Mouse (Mus musculus): ENCODE results near the gene Rasd2.

GRCm38 (mm10) chr8:75202041-75202656 lies 11.6 kb upstream of the Rasd2 start:
- TF ChIP-seq CTCF (IDR thresholded peaks at IDR 0.05; ENCODE audit: low read depth, low read length) (no peak), EP300 (IDR thresholded peaks at IDR 0.05; ENCODE audit: insufficient read depth, low read depth, low read length) (no peak)

Data from ES-Bruce4 (cell line).